Mouse (Mus musculus): ENCODE data around the gene Gm7075. TPM values are rescaled to one million over a fixed set of nuclear protein-coding genes. Genes with fewer than 3 reads are reported as not detected.
A peak's percentile ranks its signal among the peaks of the same experiment; 100 is the strongest.

The Gm7075 gene
- polyA plus RNA-seq, 1 experiment = not detected

DNA sequence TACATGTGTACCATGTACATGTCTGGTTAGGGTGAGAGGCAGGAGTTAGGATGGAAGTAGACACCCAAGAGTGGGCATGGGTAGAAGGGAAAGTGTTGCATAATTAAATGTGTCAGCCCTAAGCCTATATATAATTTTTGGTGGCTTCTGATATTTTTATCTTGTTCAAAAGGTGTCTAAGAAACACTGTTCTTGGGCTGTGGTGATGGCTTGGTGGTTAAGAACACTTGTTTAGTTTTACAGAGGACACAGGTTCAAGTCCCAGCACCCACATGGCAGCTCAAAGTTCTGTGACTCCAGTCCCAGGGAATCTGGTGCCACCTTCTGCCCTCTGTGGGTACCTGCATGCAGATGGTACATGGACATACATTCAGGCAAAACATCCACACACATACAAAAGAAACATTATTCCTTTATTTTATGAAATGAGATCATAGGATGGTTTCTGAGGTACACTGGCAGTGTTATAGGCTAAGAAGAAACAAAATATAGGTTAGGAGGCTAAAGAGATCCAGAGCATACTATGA lies 17.2 kb upstream of the Gm7075 start:
- TF ChIP-seq POLR2A (IDR thresholded peaks at IDR 0.05; ENCODE audit: borderline replicate concordance, control insufficient read depth, low read depth, low read length) = no peak
- TF ChIP-seq CTCF (IDR thresholded peaks at IDR 0.05; ENCODE audit: control insufficient read depth, insufficient read depth, low read length) = no peak
- Histone ChIP-seq H3K27ac (ENCODE audit: control insufficient read depth, insufficient read depth, low read depth, low read length, poor library complexity) (no peak overlapping the region), H3K4me1 (ENCODE audit: control insufficient read depth, insufficient read depth, low read length) (no peaks in the 10 kb centered on the region), H3K4me3 (replicated peaks; ENCODE audit: control insufficient read depth, low read depth, low read length) (no peak overlapping the region)

DNA sequence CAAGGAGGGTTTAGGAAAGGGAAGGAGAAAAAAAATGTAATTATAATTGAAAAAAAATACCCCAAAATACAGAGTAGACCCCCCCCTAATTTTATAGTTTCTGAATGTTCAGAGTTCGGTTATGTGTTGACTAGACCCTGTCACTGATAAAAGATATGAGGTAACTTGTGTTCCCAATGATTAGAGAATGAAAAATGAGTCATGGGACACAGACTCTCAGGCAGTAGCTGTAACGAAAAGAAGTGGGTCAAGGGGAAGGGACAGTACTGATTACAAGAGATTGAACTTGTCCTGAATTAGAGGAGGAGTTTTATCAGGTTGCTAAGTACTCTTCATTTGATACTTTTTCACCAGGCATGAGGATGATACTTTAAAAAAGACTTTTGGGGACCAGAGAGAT lies 11.3 kb upstream of the Gm7075 start:
- Histone ChIP-seq H3K4me3 (replicated peaks; ENCODE audit: control insufficient read depth, low read depth, low read length) (no peak overlapping the region), H3K4me1 (ENCODE audit: control insufficient read depth, insufficient read depth, low read length) (no peaks in the 10 kb centered on the region), H3K27ac (ENCODE audit: control insufficient read depth, insufficient read depth, low read depth, low read length, poor library complexity) (no peak overlapping the region)
- TF ChIP-seq POLR2A (IDR thresholded peaks at IDR 0.05; ENCODE audit: borderline replicate concordance, control insufficient read depth, low read depth, low read length) = no peak
- no peak for TF ChIP-seq CTCF (IDR thresholded peaks at IDR 0.05; ENCODE audit: control insufficient read depth, insufficient read depth, low read length)
- 60% methylated on average over 2 of the region's 2 CpGs for WGBS

DNA sequence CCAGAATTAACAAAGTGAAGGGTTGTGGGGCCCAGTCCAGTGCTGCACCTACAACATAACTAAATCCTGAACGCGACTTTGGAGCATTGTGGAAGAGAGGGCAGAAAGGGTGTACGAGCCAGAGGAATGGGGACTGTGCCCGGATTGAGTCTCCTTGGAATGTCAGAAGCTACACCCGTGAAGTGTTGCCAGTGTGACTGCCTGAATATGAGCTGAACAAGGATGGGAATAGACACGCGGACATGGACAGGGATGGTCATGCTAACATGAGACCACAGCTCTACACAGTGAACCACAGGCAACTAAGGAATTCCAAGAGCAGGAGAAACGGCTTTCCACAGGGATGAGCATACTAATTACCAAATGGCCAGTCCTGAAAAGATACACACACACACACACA lies 10.5 kb upstream of the Gm7075 start:
- TF ChIP-seq CTCF (IDR thresholded peaks at IDR 0.05; ENCODE audit: control insufficient read depth, insufficient read depth, low read length) (no peak), POLR2A (IDR thresholded peaks at IDR 0.05; ENCODE audit: borderline replicate concordance, control insufficient read depth, low read depth, low read length) (no peak)
- WGBS = 91% methylated on average over 8 of the region's 8 CpGs
- H3K27ac ChIP-seq (ENCODE audit: control insufficient read depth, insufficient read depth, low read depth, low read length, poor library complexity) = no peak overlapping the region
- H3K4me3 ChIP-seq (replicated peaks; ENCODE audit: control insufficient read depth, low read depth, low read length) = no peak overlapping the region
- no peaks in the 10 kb centered on the region for H3K4me1 ChIP-seq (ENCODE audit: control insufficient read depth, insufficient read depth, low read length)

DNA sequence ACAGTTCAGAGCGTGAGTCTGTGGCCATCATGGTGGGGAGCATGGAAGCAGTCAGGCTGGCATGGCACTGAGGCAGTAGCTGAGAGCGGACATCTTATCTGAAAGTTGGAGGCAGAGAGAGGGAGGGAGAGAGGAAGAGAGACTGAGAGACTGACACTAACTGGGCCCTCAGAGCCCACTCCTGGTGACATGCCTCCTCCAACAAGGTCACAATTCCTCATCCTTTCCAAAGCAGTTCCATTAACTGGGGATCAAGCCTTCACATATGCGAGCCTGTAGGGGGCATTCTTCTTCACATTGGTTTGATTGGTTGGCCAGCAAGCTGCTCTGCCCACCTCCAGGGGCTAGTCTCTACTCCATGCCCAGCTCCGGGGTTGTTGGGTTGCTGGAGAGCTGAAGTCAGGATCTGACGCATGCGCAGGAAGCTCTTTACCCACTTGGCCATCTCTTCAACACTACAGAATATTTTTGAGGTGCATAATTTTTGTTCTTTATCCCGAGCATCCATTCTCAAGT lies 9.7 kb upstream of the Gm7075 start:
- H3K4me1 ChIP-seq (ENCODE audit: control insufficient read depth, insufficient read depth, low read length) = no peaks in the 10 kb centered on the region
- no peak overlapping the region for H3K4me3 ChIP-seq (replicated peaks; ENCODE audit: control insufficient read depth, low read depth, low read length)
- 87% methylated on average over 7 of the region's 7 CpGs for WGBS
- H3K27ac ChIP-seq (ENCODE audit: control insufficient read depth, insufficient read depth, low read depth, low read length, poor library complexity) = no peak overlapping the region
- TF ChIP-seq CTCF (IDR thresholded peaks at IDR 0.05; ENCODE audit: control insufficient read depth, insufficient read depth, low read length) = no peak
- TF ChIP-seq POLR2A (IDR thresholded peaks at IDR 0.05; ENCODE audit: borderline replicate concordance, control insufficient read depth, low read depth, low read length) = no peak

GRCm38 (mm10) chr10:63429785-63430305 lies 8.3 kb upstream of the Gm7075 start, which contains the start of gene Ctnna3:
Gene Ctnna3 (plus strand): TSS chr10:63430098.
- under 1% methylated on average over 55 of the region's 55 CpGs for WGBS
- peak; percentile 72; the same call in 1 of the 2 replicates for TF ChIP-seq POLR2A (IDR thresholded peaks at IDR 0.05; ENCODE audit: borderline replicate concordance, control insufficient read depth, low read depth, low read length)
- TF ChIP-seq CTCF (IDR thresholded peaks at IDR 0.05; ENCODE audit: control insufficient read depth, insufficient read depth, low read length) = no peak
- H3K27ac ChIP-seq (ENCODE audit: control insufficient read depth, insufficient read depth, low read depth, low read length, poor library complexity) = peak within 1 kb of the TSS; percentile 61
- no peaks in the 10 kb centered on the region for H3K4me1 ChIP-seq (ENCODE audit: control insufficient read depth, insufficient read depth, low read length)
- peak within 1 kb of the TSS; percentile 87 for H3K4me3 ChIP-seq (replicated peaks; ENCODE audit: control insufficient read depth, low read depth, low read length)

DNA sequence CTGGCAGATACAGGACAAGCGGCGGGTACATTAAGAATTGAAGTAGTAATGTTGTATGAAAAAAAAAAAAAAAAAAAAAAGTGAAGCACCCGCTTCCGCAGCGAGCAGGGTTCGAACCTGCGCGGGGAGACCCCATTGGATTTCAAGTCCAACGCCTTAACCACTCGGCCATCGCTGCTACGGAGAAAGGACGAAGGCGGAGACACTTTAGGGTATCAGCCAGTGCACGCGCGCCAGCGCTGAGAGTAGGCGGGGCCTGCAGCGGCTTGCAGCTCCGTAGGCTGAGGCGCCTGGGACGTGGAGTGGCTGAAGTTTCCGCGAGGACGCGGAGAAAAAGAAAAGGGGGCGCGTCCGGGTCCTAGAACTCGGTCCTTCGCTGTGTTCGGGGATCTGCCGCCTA lies 7.8 kb upstream of the Gm7075 start:
- Histone ChIP-seq H3K27ac (ENCODE audit: control insufficient read depth, insufficient read depth, low read depth, low read length, poor library complexity) (peak overlapping the region; percentile 61), H3K4me3 (replicated peaks; ENCODE audit: control insufficient read depth, low read depth, low read length) (peak overlapping the region; percentile 87), H3K4me1 (ENCODE audit: control insufficient read depth, insufficient read depth, low read length) (no peaks in the 10 kb centered on the region)
- TF ChIP-seq POLR2A (IDR thresholded peaks at IDR 0.05; ENCODE audit: borderline replicate concordance, control insufficient read depth, low read depth, low read length) (peak; percentile 71; the same call in 1 of the 2 replicates), CTCF (IDR thresholded peaks at IDR 0.05; ENCODE audit: control insufficient read depth, insufficient read depth, low read length) (peak; percentile 6; the same call in 1 of the 2 replicates)
- WGBS = 0% methylated on average over 34 of the region's 34 CpGs

DNA sequence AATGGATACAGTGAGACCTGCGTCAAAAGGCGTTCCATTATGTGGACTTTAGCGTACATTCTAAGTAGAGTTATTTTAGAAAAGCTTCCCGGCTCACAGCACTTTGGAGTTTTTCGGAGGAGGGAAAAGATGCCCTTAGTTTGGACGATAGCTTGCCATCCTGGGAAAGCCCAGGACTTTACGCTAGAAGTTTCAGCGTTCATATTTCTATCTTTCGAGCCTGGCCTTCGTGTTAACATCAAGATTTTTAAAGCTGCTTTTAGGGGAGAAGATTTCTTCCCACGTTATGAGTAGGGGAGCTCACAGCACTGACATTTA lies 7.4 kb upstream of the Gm7075 start:
- WGBS = 2% methylated on average over 11 of the region's 11 CpGs
- Histone ChIP-seq H3K27ac (ENCODE audit: control insufficient read depth, insufficient read depth, low read depth, low read length, poor library complexity) (no peak overlapping the region), H3K4me1 (ENCODE audit: control insufficient read depth, insufficient read depth, low read length) (no peaks in the 10 kb centered on the region), H3K4me3 (replicated peaks; ENCODE audit: control insufficient read depth, low read depth, low read length) (peak overlapping the region; percentile 87)
- TF ChIP-seq CTCF (IDR thresholded peaks at IDR 0.05; ENCODE audit: control insufficient read depth, insufficient read depth, low read length) = no peak

- WGBS = 9% methylated on average over 19 of the region's 19 CpGs
- Histone ChIP-seq H3K27ac (ENCODE audit: control insufficient read depth, insufficient read depth, low read depth, low read length, poor library complexity) (no peak overlapping the region), H3K4me3 (replicated peaks; ENCODE audit: control insufficient read depth, low read depth, low read length) (peak overlapping the region; percentile 87), H3K4me1 (ENCODE audit: control insufficient read depth, insufficient read depth, low read length) (no peaks in the 10 kb centered on the region)
- no peak for TF ChIP-seq POLR2A (IDR thresholded peaks at IDR 0.05; ENCODE audit: borderline replicate concordance, control insufficient read depth, low read depth, low read length)
- no peak for TF ChIP-seq CTCF (IDR thresholded peaks at IDR 0.05; ENCODE audit: control insufficient read depth, insufficient read depth, low read length)
Measured at GRCm38 (mm10) chr10:63428243-63429022, 6.8 kb upstream of the Gm7075 start.
